In the genomic region with DNA sequence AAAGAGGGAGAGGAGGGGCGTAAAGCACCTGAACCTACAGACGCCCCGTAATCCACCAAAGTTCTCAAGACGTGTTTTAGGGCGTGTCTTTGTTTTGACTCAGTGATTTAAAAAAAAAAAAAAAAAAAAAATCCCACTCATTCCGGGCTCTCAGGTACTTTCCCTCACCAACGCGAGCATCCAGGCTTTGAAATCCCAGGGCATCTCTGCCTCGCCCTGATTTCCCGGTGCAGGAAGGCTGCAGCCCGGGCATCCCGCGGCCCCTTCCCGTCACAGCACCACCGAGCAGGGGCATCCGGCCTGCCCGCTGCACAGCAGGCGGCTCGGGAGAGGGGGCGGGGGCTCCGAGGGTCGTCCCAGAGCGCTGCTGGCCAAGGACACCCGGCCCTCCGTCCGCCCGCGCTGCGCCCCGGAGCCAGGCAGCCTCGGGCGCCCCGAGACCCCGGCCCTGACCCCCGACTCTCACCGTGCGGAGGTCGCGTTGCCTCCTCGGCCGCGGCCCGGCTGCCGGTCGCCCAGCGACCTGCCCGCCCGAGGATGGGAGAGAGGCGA, we compare ENCODE assay signal across 8 mouse cellular contexts. TPM values are rescaled to one million over a fixed set of nuclear protein-coding genes. Genes with fewer than 3 reads are reported as not detected.
DNase-seq lines count a peak whose midpoint lies in the region; ATAC-seq and TF ChIP-seq lines count a peak whose summit lies in the region.

No protein-coding gene starts in this region.

- peak; percentile 38 for ATAC-seq in liver, postnatal 0 days
- ATAC-seq in neural tube, embryonic 14.5 days (ENCODE audit: low read depth) = peak; percentile 84

- H3K9ac ChIP-seq in liver, postnatal 0 days (replicated peaks) = peak overlapping the region; percentile 81
- peak overlapping the region; percentile 95 for H3K9ac ChIP-seq in neural tube, embryonic 14.5 days (replicated peaks; ENCODE audit: low read depth, low read length)

- peak overlapping the region; percentile 87 for H3K4me2 ChIP-seq in liver, postnatal 0 days (ENCODE audit: low read depth, low read length)
- H3K4me2 ChIP-seq in neural tube, embryonic 14.5 days (ENCODE audit: low read depth, low read length) = peak overlapping the region; percentile 48

- no peak for TF ChIP-seq EP300 in liver, postnatal 0 days (IDR thresholded peaks at IDR 0.05; ENCODE audit: low read depth)

- WGBS in cerebellum, adult 2 months = under 1% methylated on average over 44 of the region's 49 CpGs
- WGBS in liver, postnatal 0 days (ENCODE audit: insufficient replicate concordance) = 1% methylated on average over 49 of the region's 49 CpGs
- WGBS in neural tube, embryonic 14.5 days = under 1% methylated on average over 44 of the region's 49 CpGs

- no peaks in the 10 kb centered on the region for H3K27me3 ChIP-seq in cerebellum, adult 2 months (ENCODE audit: control insufficient read depth, insufficient read depth, low read length)
- H3K27me3 ChIP-seq in liver, postnatal 0 days (ENCODE audit: insufficient read depth, low read length) = no peaks in the 10 kb centered on the region
- H3K27me3 ChIP-seq in neural tube, embryonic 14.5 days (ENCODE audit: control insufficient read depth, insufficient read depth, low read length) = no peaks in the 10 kb centered on the region

- no peak for DNase-seq in cerebellum, adult 2 months
- DNase-seq in cerebellum, adult 9-10 months = no peak
- peak; percentile 58 to 62 for DNase-seq in B cell, adult 2 months
- DNase-seq in embryo, embryonic 11.5 days (ENCODE audit: low read depth, low spot score) = peak; percentile 23
- peak; percentile 81 for DNase-seq in induced T-regulatory cell, adult 2 months (ENCODE audit: low read depth)
- no peak for DNase-seq in liver, postnatal 0 days
- no peak for DNase-seq in layer of hippocampus, adult 18-20 months (ENCODE audit: low spot score in 2 of 2)

- no peak for TF ChIP-seq POLR2A in cerebellum, adult 2 months (IDR thresholded peaks at IDR 0.05; ENCODE audit: borderline replicate concordance, insufficient read depth, low read length)

- H3K4me3 ChIP-seq in cerebellum, adult 2 months (replicated peaks; ENCODE audit: insufficient read depth, low read depth, low read length) = peak overlapping the region; percentile 68
- H3K4me3 ChIP-seq in liver, postnatal 0 days (ENCODE audit: low read depth, low read length) = peak overlapping the region; percentile 85
- peak overlapping the region; percentile 85 for H3K4me3 ChIP-seq in neural tube, embryonic 14.5 days (ENCODE audit: low read depth, low read length)

- no peaks in the 10 kb centered on the region for H3K9me3 ChIP-seq in liver, postnatal 0 days (ENCODE audit: low read length)
- H3K9me3 ChIP-seq in neural tube, embryonic 14.5 days (ENCODE audit: control insufficient read depth, low read length) = no peaks in the 10 kb centered on the region

- TF ChIP-seq CTCF in cerebellum, adult 2 months (IDR thresholded peaks at IDR 0.05; ENCODE audit: borderline replicate concordance, insufficient read depth, low read depth, low read length) = no peak
- no peak for TF ChIP-seq CTCF in liver, postnatal 0 days (IDR thresholded peaks at IDR 0.05; ENCODE audit: low read depth)

- no peaks in the 10 kb centered on the region for H3K36me3 ChIP-seq in liver, postnatal 0 days (replicated peaks; ENCODE audit: insufficient read depth, low read length)
- H3K36me3 ChIP-seq in neural tube, embryonic 14.5 days (ENCODE audit: control insufficient read depth, insufficient read depth, low read length) = no peaks in the 10 kb centered on the region

- H3K27ac ChIP-seq in cerebellum, adult 2 months (ENCODE audit: insufficient read depth, low read length) = peak overlapping the region; percentile 56; the same call in 1 of the 2 replicates
- peak overlapping the region; percentile 77 for H3K27ac ChIP-seq in liver, postnatal 0 days (ENCODE audit: low read depth)
- peak overlapping the region; percentile 88 for H3K27ac ChIP-seq in neural tube, embryonic 14.5 days (ENCODE audit: low read depth, low read length)

- H3K4me1 ChIP-seq in cerebellum, adult 2 months (ENCODE audit: control insufficient read depth, insufficient read depth, low read length) = peaks cover 6% of the 10 kb centered on the region
- H3K4me1 ChIP-seq in liver, postnatal 0 days (ENCODE audit: insufficient read depth) = peaks cover 10% of the 10 kb centered on the region
- H3K4me1 ChIP-seq in neural tube, embryonic 14.5 days (ENCODE audit: control insufficient read depth, insufficient read depth, low read length) = peaks cover 14% of the 10 kb centered on the region; the same call in 1 of the 2 replicates

RNA-seq across cellular contexts. Expression of a gene that starts 0.4 kb away (rescaled TPM):
- 49.4 and 50.8 TPM in 2 replicates for polyA plus RNA-seq in cerebellum, adult 2 months (2012; rRNA removed)
- 11.8 and 16.6 TPM in 2 replicates for polyA plus RNA-seq in liver, postnatal 0 days (2015; fragmentation: Nextera tagmentation; extraction: Ambion mirVana)
- 98.0 and 105 TPM in 2 replicates for polyA plus RNA-seq in neural tube, embryonic 14.5 days (2014; fragmentation: Nextera tagmentation; extraction: Ambion mirVana)
- 10 to 100 TPM; 77.7 to 82.8 TPM for total RNA-seq in layer of hippocampus, adult 18-20 months (2021)

Comparison
In these comparisons a context has a peak if more than half of its experiments do, and no peak if none do; other contexts are left out.
1. DNase-seq: peak in B cell, adult 2 months (2 of 2), embryo, embryonic 11.5 days (single experiment) and induced T-regulatory cell, adult 2 months (single experiment); none in cerebellum, adult 2 months (0 of 2), cerebellum, adult 9-10 months (single experiment), liver, postnatal 0 days (single experiment) and layer of hippocampus, adult 18-20 months (0 of 2).
2. Peak in every context shown above with its lines, with median percentiles within 50 percentile points of each other: H3K27ac ChIP-seq and H3K4me3 ChIP-seq.